Mouse (Mus musculus) midbrain, embryonic 14.5 days (tissue): ENCODE results near the gene Sgk1. TPM values are rescaled to one million over a fixed set of nuclear protein-coding genes. Genes with fewer than 3 reads are reported as not detected.

ENCODE experiments used
- ATAC-seq: fragments of 200-750 bp; cut with Nextera tagmentation; 2 replicates; pipeline ENCODE4 v1.8.0; 2017; ENCODE audit warnings: moderate number of reproducible peaks, moderate library complexity; ENCODE audit not compliant: low FRiP score, low TSS enrichment
- DNase-seq: peaks from one replicate; pipeline ENCODE4 v3.0.0-alpha.2; 2015
- H3K27ac ChIP-seq: fragments of 300-500 bp; sonication (generic); replicated peaks from 2 replicates; pipeline ENCODE4 v1.5.1; 2014; ENCODE audit warnings: mild to moderate bottlenecking, low read depth, low read length, moderate library complexity
- H3K27me3 ChIP-seq: fragments of 300-500 bp; sonication (generic); 2 replicates; pipeline ENCODE4 v1.6.1; 2014; ENCODE audit warnings: low read length, control low read depth, mixed read lengths; ENCODE audit not compliant: control insufficient read depth, insufficient read depth
- H3K36me3 ChIP-seq: fragments of 300-500 bp; sonication (generic); 2 replicates; pipeline ENCODE4 v1.6.1; 2014; ENCODE audit warnings: low read length, control low read depth; ENCODE audit not compliant: control insufficient read depth, insufficient read depth
- H3K4me1 ChIP-seq: fragments of 300-500 bp; sonication (generic); 2 replicates; pipeline ENCODE4 v1.6.1; 2014; ENCODE audit warnings: mild to moderate bottlenecking, antibody characterized with exemption, low read length, control low read depth; ENCODE audit not compliant: control insufficient read depth, insufficient read depth
- H3K4me2 ChIP-seq: fragments of 300-500 bp; sonication (generic); 2 replicates; pipeline ENCODE4 v1.6.1; 2014; ENCODE audit warnings: mild to moderate bottlenecking, low read length, moderate library complexity
- H3K4me3 ChIP-seq: fragments of 300-500 bp; sonication (generic); replicated peaks from 2 replicates; pipeline ENCODE4 v1.5.1; 2014; ENCODE audit warnings: low read depth, low read length
- H3K9ac ChIP-seq: fragments of 300-500 bp; sonication (generic); replicated peaks from 2 replicates; pipeline ENCODE4 v1.6.1; 2014; ENCODE audit warnings: mild to moderate bottlenecking, low read length, moderate library complexity
- H3K9me3 ChIP-seq: fragments of 300-500 bp; sonication (generic); 2 replicates; pipeline ENCODE4 v1.6.1; 2016; ENCODE audit warnings: low read length, control low read depth, mixed read lengths; ENCODE audit not compliant: control insufficient read depth
- WGBS: fragments of 180-500 bp; shearing (Covaris S2); extraction: QIAGEN DNeasy Blood & Tissue Kit; methylation state at CpG from one replicate; pipeline ENCODE4 v1.1.7; 2014; 5-methylcytosine and 5-hydroxymethylcytosine counted together
- polyA plus RNA-seq: library from polyadenylated mRNA; unstranded; fragments of >200 nt; fragmentation: Nextera tagmentation; extraction: Ambion mirVana; gene quantifications from 2 replicates; pipeline ENCODE4 v1.2.1, GENCODE M21; 2014

Sgk1 gene
- polyA plus RNA-seq, 1 experiment from 2014 or later, result 47.9 TPM

DNA sequence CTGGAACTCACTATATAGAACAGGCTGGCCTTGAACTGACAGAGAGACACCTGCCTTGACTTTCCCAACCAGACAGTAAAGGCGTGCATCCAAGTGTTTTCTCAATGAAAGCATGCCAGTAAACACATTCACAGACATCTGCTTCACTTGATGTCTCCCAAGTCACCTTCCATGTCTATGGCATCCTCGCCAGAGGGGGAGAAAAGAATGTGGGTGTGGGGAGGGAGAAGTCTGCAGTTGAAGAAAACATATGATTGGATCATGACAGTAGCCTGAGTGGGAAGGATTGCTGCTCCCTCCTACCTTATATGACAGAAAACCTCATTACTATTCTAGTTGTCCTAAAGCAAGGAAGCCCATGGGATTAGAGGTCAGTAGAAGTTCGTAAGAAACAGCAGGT is 50.8 kb downstream of the Sgk1 start:
- Histone ChIP-seq H3K9me3 (no peaks in the 10 kb centered on the region), H3K27me3 (no peaks in the 10 kb centered on the region), H3K36me3 (no peaks in the 10 kb centered on the region; the same call in 1 of the 2 replicates), H3K4me2 (no peak overlapping the region), H3K27ac (no peak overlapping the region), H3K4me1 (no peaks in the 10 kb centered on the region), H3K4me3 (no peak overlapping the region), H3K9ac (no peak overlapping the region)
- no peak for ATAC-seq
- no peak for DNase-seq
- 80% methylated on average over 3 of the region's 3 CpGs for WGBS

- Histone ChIP-seq H3K9ac (no peak overlapping the region), H3K4me3 (no peak overlapping the region), H3K27me3 (no peaks in the 10 kb centered on the region), H3K4me1 (no peaks in the 10 kb centered on the region), H3K27ac (no peak overlapping the region), H3K9me3 (no peaks in the 10 kb centered on the region), H3K36me3 (no peaks in the 10 kb centered on the region; the same call in 1 of the 2 replicates), H3K4me2 (no peak overlapping the region)
- no peak for DNase-seq
- WGBS, result 90% methylated on average over 2 of the region's 2 CpGs
- no peak for ATAC-seq
Measured at GRCm38 (mm10) chr10:21934826-21935225, 52.8 kb downstream of the Sgk1 start.

DNA sequence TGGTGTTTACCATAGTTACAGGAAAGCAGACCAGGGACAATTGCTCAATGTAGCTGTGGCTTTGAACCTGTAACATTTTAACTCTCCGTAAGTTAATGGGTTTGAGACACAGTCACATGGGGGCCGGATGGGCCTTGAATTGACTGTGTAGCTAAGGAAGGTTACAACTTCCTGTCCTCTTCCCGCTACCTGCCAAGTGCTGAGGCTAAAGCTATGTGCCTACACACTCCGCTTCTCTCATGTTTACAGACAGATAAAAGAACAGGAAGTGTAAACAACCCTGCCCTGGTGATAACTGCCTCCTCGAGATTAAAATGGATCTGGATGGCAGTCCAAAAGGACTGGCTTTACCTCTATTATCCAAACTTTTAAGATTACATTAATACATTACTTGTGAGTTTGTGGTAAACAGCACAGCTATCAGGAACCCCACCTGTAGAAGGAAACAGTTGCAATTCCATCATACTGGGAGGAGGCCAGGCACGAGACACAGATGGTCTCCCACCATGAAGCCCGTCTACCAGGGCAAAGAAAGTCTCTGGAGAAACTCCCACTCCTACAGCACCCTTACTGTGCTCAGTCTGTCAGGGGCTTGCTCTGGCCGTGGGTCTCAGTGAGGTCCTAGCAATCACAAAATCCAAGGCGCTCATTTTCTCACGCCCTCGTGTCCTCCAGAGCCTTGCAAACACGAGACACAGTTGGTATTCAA is 54.7 kb downstream of the Sgk1 start:
- H3K4me2 ChIP-seq, result 0 out of 2 replicates have a peak overlapping the region, but pooled peaks have one; percentile 6
- H3K36me3 ChIP-seq, result no peaks in the 10 kb centered on the region
- no peaks in the 10 kb centered on the region for H3K9me3 ChIP-seq
- no peak overlapping the region for H3K9ac ChIP-seq
- H3K27me3 ChIP-seq, result no peaks in the 10 kb centered on the region
- ATAC-seq, result no peak
- H3K27ac ChIP-seq, result no peak overlapping the region
- no peak for DNase-seq
- 53% methylated on average over 12 of the region's 12 CpGs for WGBS
- H3K4me3 ChIP-seq, result no peak overlapping the region
- no peaks in the 10 kb centered on the region for H3K4me1 ChIP-seq

GRCm38 (mm10) chr10:21937222-21937605 is 55.2 kb downstream of the Sgk1 start:
- ATAC-seq (no peak), DNase-seq (peak; percentile 37)
- H3K4me1 ChIP-seq, result no peaks in the 10 kb centered on the region
- 12% methylated on average over 9 of the region's 9 CpGs for WGBS
- H3K9me3 ChIP-seq, result no peaks in the 10 kb centered on the region
- H3K36me3 ChIP-seq, result no peaks in the 10 kb centered on the region
- no peak overlapping the region for H3K4me3 ChIP-seq
- no peak overlapping the region for H3K9ac ChIP-seq
- 0 out of 2 replicates have a peak overlapping the region, but pooled peaks have one; percentile 6 for H3K4me2 ChIP-seq
- no peak overlapping the region for H3K27ac ChIP-seq
- no peaks in the 10 kb centered on the region for H3K27me3 ChIP-seq

- no peak overlapping the region for H3K4me3 ChIP-seq
- no peak overlapping the region for H3K9ac ChIP-seq
- no peaks in the 10 kb centered on the region for H3K27me3 ChIP-seq
- no peak overlapping the region for H3K27ac ChIP-seq
- no peak for DNase-seq
- H3K9me3 ChIP-seq, result no peaks in the 10 kb centered on the region
- WGBS, result 66% methylated on average over 4 of the region's 4 CpGs
- no peak overlapping the region for H3K4me2 ChIP-seq
- no peak for ATAC-seq
- H3K36me3 ChIP-seq, result no peaks in the 10 kb centered on the region
- no peaks in the 10 kb centered on the region for H3K4me1 ChIP-seq
Measured at GRCm38 (mm10) chr10:21938166-21938565, 56.2 kb downstream of the Sgk1 start.

GRCm38 (mm10) chr10:21941235-21941634 is 59.3 kb downstream of the Sgk1 start:
- H3K27ac ChIP-seq, result no peak overlapping the region

DNA sequence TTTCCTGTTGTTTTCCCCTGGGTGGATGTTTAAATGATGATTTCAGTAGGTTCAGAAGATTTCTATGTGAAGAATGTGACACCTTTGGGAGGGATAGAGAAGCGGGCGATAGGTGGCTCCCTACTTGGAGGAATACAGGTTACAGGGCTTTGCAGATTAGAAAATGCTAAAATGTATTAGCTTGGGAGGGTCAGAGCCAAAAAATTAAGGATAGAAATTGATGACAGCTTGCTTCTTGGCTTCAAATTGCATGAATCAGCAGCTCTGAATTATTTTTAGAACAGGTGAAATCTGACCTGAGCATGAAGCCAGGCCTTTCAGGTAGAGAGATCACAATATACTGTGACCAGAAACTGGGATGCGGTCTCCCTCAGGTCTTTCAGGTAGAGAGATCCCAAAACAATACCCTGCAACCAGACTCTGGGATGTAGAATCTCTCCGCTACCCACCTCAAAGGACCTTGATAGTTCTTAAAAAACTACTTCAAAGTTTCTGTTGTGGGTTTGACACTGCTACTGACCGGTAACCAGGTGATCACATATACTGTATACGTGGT is 61.2 kb downstream of the Sgk1 start:
- Histone ChIP-seq H3K36me3 (no peaks in the 10 kb centered on the region), H3K9ac (no peak overlapping the region), H3K4me2 (no peak overlapping the region), H3K4me1 (no peaks in the 10 kb centered on the region), H3K9me3 (no peaks in the 10 kb centered on the region), H3K27me3 (no peaks in the 10 kb centered on the region), H3K27ac (no peak overlapping the region), H3K4me3 (no peak overlapping the region)
- ATAC-seq (no peak), DNase-seq (no peak)
- WGBS, result 91% methylated on average over 6 of the region's 6 CpGs

More at GRCm38 (mm10) chr10:21941235-21941634, 59.3 kb downstream of the Sgk1 start:
- no peaks in the 10 kb centered on the region for H3K36me3 ChIP-seq
- H3K9me3 ChIP-seq, result no peaks in the 10 kb centered on the region
- ATAC-seq (no peak), DNase-seq (no peak)
- no peak overlapping the region for H3K4me2 ChIP-seq
- H3K4me3 ChIP-seq, result no peak overlapping the region
- WGBS, result 87% methylated on average over 3 of the region's 3 CpGs
- H3K9ac ChIP-seq, result no peak overlapping the region
- no peaks in the 10 kb centered on the region for H3K27me3 ChIP-seq
- H3K4me1 ChIP-seq, result no peaks in the 10 kb centered on the region

GRCm38 (mm10) chr10:21945195-21945594 is 63.2 kb downstream of the Sgk1 start:
- WGBS, result 65% methylated on average over 1 of the region's 1 CpGs
- Histone ChIP-seq H3K36me3 (no peaks in the 10 kb centered on the region), H3K4me3 (no peak overlapping the region), H3K4me2 (no peak overlapping the region), H3K9ac (no peak overlapping the region), H3K9me3 (no peaks in the 10 kb centered on the region), H3K27ac (no peak overlapping the region), H3K27me3 (no peaks in the 10 kb centered on the region), H3K4me1 (no peaks in the 10 kb centered on the region)
- DNase-seq (no peak), ATAC-seq (no peak)

DNA sequence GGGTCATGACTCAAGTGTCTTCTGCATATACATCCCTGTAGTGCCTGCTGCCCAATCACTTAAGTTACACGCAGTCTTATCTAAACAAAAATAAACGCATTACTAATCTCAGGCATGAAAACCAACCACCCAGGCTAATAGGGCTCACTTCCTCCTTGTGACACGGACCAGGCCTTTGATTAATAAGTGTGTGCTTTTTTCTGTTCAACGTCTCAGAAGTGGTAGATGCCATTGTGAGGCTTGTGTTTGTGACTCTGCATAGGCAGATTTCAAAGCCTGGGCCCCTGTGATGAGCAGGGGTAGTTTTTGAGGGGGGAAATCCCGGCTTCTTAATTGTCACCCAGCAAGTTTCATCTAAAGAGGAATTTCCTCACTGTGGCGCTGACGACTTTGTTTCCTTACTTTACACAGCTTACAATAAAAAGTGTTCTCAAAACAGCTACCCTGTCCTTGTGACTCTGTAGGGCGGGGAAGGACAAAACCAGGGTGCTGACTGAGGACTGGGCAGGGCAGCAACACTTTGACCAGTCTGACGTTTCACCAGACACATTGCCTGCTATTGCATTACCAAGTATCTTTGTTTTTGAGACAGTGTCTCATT is 64.9 kb downstream of the Sgk1 start:
- Histone ChIP-seq H3K36me3 (no peaks in the 10 kb centered on the region), H3K4me2 (no peak overlapping the region), H3K27ac (no peak overlapping the region), H3K4me3 (no peak overlapping the region), H3K9ac (no peak overlapping the region), H3K9me3 (no peaks in the 10 kb centered on the region), H3K4me1 (no peaks in the 10 kb centered on the region), H3K27me3 (no peaks in the 10 kb centered on the region)
- no peak for DNase-seq
- WGBS, result 82% methylated on average over 9 of the region's 9 CpGs
- no peak for ATAC-seq
